Mouse (Mus musculus) ovary, postnatal 36 days (tissue): ENCODE data around the gene Lamc1.
"Not testable (repeated sequence)": the region's sequence is repeated elsewhere in the genome, so short reads cannot be mapped to it uniquely, and the experiment has no call there.

Experiments used
- DNase-seq: peaks from one replicate; pipeline ENCODE4 v3.0.0; 2022; ENCODE audit warnings: low spot score, mixed read lengths

Gene Lamc1

GRCm38 (mm10) chr1:153299436-153299835 lies 33.1 kb downstream of the Lamc1 start:
- DNase-seq: not testable (repeated sequence)

GRCm38 (mm10) chr1:153297774-153298363 lies 34.7 kb downstream of the Lamc1 start:
- not testable (repeated sequence) for DNase-seq

- no peak for DNase-seq
Measured at GRCm38 (mm10) chr1:153296035-153296434, 36.6 kb downstream of the Lamc1 start.

GRCm38 (mm10) chr1:153292892-153293291 lies 39.7 kb downstream of the Lamc1 start:
- DNase-seq: no peak

GRCm38 (mm10) chr1:153292202-153292601 lies 40.4 kb downstream of the Lamc1 start:
- DNase-seq: no peak

GRCm38 (mm10) chr1:153291416-153291815 lies 41.2 kb downstream of the Lamc1 start:
- no peak for DNase-seq

GRCm38 (mm10) chr1:153288010-153288409 lies 44.6 kb downstream of the Lamc1 start:
- no peak for DNase-seq

GRCm38 (mm10) chr1:153287443-153287842 lies 45.1 kb downstream of the Lamc1 start:
- DNase-seq: no peak

- no peak for DNase-seq
Measured at GRCm38 (mm10) chr1:153286216-153286615, 46.4 kb downstream of the Lamc1 start.

- DNase-seq: no peak
Measured at GRCm38 (mm10) chr1:153285188-153285587, 47.4 kb downstream of the Lamc1 start.

- DNase-seq: no peak
Measured at GRCm38 (mm10) chr1:153282342-153282975, 50.1 kb downstream of the Lamc1 start.

- no peak for DNase-seq
Measured at GRCm38 (mm10) chr1:153281483-153281882, 51.1 kb downstream of the Lamc1 start.

GRCm38 (mm10) chr1:153280411-153280810 lies 52.2 kb downstream of the Lamc1 start:
- DNase-seq: no peak

GRCm38 (mm10) chr1:153278028-153278613 lies 54.5 kb downstream of the Lamc1 start:
- DNase-seq: no peak

GRCm38 (mm10) chr1:153275466-153275865 lies 57.1 kb downstream of the Lamc1 start:
- no peak for DNase-seq

GRCm38 (mm10) chr1:153274611-153275010 lies 58.0 kb downstream of the Lamc1 start:
- no peak for DNase-seq

- no peak for DNase-seq
Measured at GRCm38 (mm10) chr1:153273657-153274056, 58.9 kb downstream of the Lamc1 start.

- no peak for DNase-seq
Measured at GRCm38 (mm10) chr1:153270827-153271226, 61.8 kb downstream of the Lamc1 start.

GRCm38 (mm10) chr1:153269681-153270080 lies 62.9 kb downstream of the Lamc1 start:
- DNase-seq: no peak

GRCm38 (mm10) chr1:153268806-153269309 lies 63.7 kb downstream of the Lamc1 start:
- no peak for DNase-seq

- DNase-seq: no peak
Measured at GRCm38 (mm10) chr1:153268306-153268705, 64.3 kb downstream of the Lamc1 start.

GRCm38 (mm10) chr1:153267730-153268129 lies 64.9 kb downstream of the Lamc1 start:
- DNase-seq: no peak

- DNase-seq: no peak
Measured at GRCm38 (mm10) chr1:153266891-153267290, 65.7 kb downstream of the Lamc1 start.
